Mouse (Mus musculus): ENCODE data around the gene Ccdc85b.

DNA sequence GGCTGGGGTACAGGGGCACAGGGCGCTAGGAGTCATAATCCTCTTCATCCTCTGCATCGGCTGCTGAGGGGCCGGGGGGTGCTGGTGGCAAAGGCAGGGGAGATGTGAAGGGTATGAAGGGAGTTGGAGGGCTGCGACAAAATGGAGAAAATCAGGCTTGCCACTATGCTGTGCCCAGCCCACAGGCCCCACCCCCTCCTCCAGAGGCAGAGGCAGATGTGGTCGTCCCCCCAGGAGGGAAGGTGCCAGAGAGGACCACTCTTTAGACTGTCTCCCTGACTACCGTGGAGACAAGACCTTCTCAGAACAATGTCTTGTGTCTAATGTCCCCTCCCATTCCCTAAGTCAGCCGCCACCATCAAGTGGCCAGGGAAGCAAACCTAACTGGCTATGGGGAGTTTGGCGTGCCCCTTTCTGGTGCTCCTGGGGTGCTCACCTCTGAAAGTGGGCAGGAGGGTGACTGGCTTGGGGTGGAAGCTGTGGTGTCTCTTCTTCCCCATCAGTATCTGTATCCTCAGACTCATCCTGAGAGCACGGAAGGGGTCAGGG is 34.7 kb downstream of the Ccdc85b start:
- TF ChIP-seq EP300 (optimal IDR thresholded peaks at IDR 0.05) (no peak), CTCF (IDR thresholded peaks at IDR 0.05; ENCODE audit: low read depth) (no peak)
